Mouse (Mus musculus) left cerebral cortex, postnatal 25 days (tissue): ENCODE data around the gene Zcchc8. TPM values are rescaled to one million over a fixed set of nuclear protein-coding genes. Genes with fewer than 3 reads are reported as not detected.

Experiments
- DNase-seq, 2 experiments: peaks; one replicate each; pipeline ENCODE4 v3.0.0; 2022; ENCODE audit warnings: low spot score in 2 of 2, mixed read lengths in 1 of 2
- intact Hi-C: fragments of 180-260 bp; cut with DNase I; formaldehyde crosslinking; loops from one replicate; pipeline ENCODE4 v1.15.1; 2025
- total RNA-seq, 2 experiments: library from RNA; stranded (reverse); gene quantifications; 2 replicates each; pipeline ENCODE4 v1.2.3; 2021

The Zcchc8 gene
- total RNA-seq, 2 experiments from 2014 or later = 37.4 to 50.3 TPM

- intact Hi-C loops = no loop called here
- no peak for DNase-seq
Observed at GRCm38 (mm10) chr5:123654937-123655336, 66.0 kb downstream of the Zcchc8 start.

DNA sequence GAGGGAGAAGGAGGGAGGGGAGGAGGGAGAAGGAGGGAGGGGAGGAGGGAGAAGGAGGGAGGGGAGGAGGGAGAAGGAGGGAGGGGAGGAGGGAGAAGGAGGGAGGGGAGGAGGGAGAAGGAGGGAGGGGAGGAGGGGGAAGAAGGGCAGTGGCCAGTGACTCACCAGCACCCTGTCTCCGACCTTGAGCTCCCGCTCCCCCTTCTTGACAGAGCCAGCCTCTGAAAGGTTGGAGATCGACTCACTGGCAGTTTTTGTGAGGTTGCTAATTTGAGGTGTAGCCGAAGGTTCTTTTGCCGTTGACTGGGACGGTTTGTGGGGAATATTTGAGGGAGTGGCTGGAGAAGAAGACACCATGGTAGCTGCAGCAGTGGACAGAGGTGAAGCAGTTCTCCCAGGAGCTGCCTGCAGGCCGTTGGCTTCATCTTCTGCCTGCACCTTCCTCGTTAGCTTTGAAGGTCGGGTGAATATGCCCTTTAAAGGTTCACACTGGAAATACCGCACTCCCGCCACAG is 67.6 kb downstream of the Zcchc8 start:
- DNase-seq = no peak

DNA sequence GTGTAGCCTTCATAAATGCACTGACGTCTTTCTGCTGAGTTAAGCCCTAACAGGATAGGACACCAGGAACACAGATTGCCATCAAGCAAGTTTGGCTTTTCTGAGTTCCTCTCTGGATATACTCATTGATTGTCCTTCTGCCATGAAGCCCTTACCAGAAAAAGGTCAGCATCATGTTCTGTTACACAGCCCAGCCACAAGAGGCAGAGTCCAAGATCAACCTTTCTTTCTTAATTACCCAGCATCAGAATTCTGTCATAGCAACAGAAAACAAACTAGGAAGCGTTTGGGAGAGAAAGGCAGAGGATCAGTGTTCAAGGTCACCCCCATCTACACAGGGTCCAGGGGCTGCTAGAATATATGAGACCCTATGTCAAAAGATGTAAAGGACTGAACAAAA is 70.1 kb downstream of the Zcchc8 start:
- intact Hi-C loops = no loop called here
- DNase-seq = no peak

More for the DNA sequence above, 67.6 kb downstream of the Zcchc8 start:
- intact Hi-C loops = no loop called here

Other genes starting within 250 kb of the Zcchc8 start
- under 1 TPM; 0.34 to 0.57 TPM for gene Lrrc43, start 231.8 kb downstream of the Zcchc8 start, total RNA-seq
- gene Il31, start 231.6 kb downstream of the Zcchc8 start, total RNA-seq = not detected
- 1 to 10 TPM; 1.1 TPM for gene B3gnt4, start 210.6 kb downstream of the Zcchc8 start, total RNA-seq
- 10 to 100 TPM; 29.9 to 32.4 TPM for gene Diablo, start 196.9 kb downstream of the Zcchc8 start, total RNA-seq
- gene Gm49027, start 195.6 kb downstream of the Zcchc8 start, total RNA-seq = 1 to 10 TPM; 2.5 to 5.7 TPM
- 10 to 100 TPM; 90.6 to 93.1 TPM for gene Vps33a, start 148.1 kb downstream of the Zcchc8 start, total RNA-seq
- 100 to 1,000 TPM; 126 to 133 TPM for gene Clip1, start 36.5 kb downstream of the Zcchc8 start, total RNA-seq
- 10 to 100 TPM; 78.6 to 87.1 TPM for gene Rsrc2, start 28.3 kb upstream of the Zcchc8 start, total RNA-seq
- gene Kntc1, start 28.6 kb upstream of the Zcchc8 start, total RNA-seq = 1 to 10 TPM in 1 of 2 experiments, under 1 TPM in 1; 0.83 to 1.3 TPM
- gene Hcar2, start 144.4 kb upstream of the Zcchc8 start, total RNA-seq = not detected
- gene Hcar1, start 158.9 kb upstream of the Zcchc8 start, total RNA-seq = 1 to 10 TPM; 1.0 to 1.4 TPM
- gene Denr, start 186.1 kb upstream of the Zcchc8 start, total RNA-seq = 10 to 100 TPM; 64.4 to 73.6 TPM
- under 1 TPM in 1 of 2 experiments, not detected in 1; 0.82 TPM for gene Gm43518, start 206.3 kb upstream of the Zcchc8 start, total RNA-seq
- gene Ccdc62, start 209.6 kb upstream of the Zcchc8 start, total RNA-seq = 1 to 10 TPM; 3.1 to 3.7 TPM